Mouse (Mus musculus): ENCODE data around the gene Gucd1.
"Not testable (repeated sequence)": the region's sequence is repeated elsewhere in the genome, so short reads cannot be mapped to it uniquely, and the experiment has no call there.

The Gucd1 gene

GRCm38 (mm10) chr10:75517758-75518143 lies at the start of gene Gucd1:
Gene Gucd1, minus strand, starts transcription at chr10:75517972.
- peak; percentile 97 for DNase-seq

DNA sequence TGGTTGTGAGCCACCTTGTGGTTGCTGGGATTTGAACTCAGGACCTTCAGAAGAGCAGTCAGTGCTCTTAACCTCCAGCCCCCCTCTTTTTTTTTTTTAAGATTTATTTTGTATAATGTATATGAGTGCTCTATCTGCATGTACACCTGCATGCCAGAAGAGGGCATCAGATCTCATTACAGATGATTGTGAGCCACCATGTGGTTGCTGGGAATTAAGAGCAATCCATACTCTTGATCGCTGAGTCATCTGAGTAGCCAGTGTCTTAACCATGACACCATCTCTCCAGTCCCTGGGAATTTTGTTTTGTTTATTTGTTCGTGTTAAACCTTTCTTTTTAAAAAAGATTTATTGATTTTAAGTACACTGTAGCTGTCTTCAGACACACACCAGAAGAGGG lies 49.0 kb upstream of the Gucd1 start:
- not testable (repeated sequence) for DNase-seq

- no peak for DNase-seq
Measured at GRCm38 (mm10) chr10:75566321-75566720, 48.5 kb upstream of the Gucd1 start.

- peak; percentile 81 for DNase-seq
Measured at GRCm38 (mm10) chr10:75565906-75566305, 48.1 kb upstream of the Gucd1 start.

- no peak for DNase-seq
Measured at GRCm38 (mm10) chr10:75565436-75565835, 47.7 kb upstream of the Gucd1 start.

- peak; percentile 16 for DNase-seq
Measured at GRCm38 (mm10) chr10:75564687-75565265, 47.0 kb upstream of the Gucd1 start.

- DNase-seq = no peak
Measured at GRCm38 (mm10) chr10:75562596-75562995, 44.8 kb upstream of the Gucd1 start.

GRCm38 (mm10) chr10:75561071-75561654 lies 43.4 kb upstream of the Gucd1 start, which contains the start of gene Ggt1:
Gene Ggt1, plus strand, starts transcription at chr10:75561604.
- DNase-seq = no peak

DNA sequence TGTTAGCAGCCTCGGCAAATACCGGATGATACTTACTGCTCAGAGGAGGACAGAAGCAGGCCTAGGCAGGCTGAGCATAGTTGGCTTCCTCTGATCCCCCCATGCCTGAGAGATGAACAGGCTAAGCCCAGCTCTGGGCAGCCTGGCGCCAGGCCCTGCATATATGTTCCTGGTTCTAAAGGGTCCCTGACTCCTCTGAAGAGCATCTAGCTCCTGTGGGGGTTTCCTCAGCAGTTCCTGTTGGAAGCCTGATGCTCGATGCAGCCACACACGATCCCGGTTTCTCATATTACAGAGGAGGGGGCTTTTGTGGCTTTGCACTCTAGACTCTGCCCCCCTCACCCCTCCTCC lies 42.8 kb upstream of the Gucd1 start:
- no peak for DNase-seq

DNA sequence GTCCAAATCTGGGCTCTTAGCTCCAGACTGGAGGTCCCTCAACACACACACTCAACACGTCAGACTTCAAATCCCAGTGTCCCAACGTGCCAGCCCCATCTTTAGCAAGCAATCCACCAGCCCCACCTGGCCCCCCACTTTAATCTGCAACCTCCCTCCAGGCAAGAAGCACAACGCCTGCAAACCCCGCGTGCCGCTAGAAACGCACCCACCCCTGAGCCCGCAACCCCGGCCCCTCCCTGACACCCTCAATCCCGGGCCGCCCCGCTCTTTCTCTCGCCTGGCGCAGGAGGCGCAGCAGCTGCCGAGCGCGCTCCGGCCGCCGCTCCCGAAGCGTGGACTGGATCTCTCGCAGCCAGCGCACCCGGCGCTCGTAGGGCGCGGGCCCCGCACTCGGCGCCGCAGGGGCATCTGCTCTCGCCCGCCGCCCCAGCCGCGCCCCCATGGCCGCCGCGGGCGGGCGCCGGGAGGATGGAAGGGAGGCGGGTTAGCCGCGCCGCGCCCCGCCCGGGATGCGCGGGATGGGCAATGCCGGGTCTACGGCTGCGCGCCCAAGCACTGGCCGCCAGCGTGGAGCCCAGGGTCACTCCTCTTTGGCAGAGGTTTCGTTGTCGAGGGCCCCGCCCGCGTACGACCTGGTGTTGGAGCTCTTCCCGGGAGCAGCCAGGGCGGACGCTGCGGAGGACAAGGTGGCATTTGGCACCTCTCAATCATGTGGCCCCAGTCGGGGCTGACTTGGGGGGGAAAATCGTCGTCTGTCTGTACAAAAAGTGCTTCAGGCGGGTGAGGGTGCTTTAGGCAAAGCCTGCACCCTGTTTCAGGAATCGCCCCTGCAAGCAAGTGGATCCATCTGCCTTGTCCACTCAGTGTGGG lies 42.1 kb upstream of the Gucd1 start, which contains the start of gene Lrrc75b:
TSS of gene Lrrc75b (minus strand) at position 655 of the 873 bp plus-strand sequence.
- DNase-seq = peak; percentile 63

- DNase-seq = no peak
Measured at GRCm38 (mm10) chr10:75559041-75559675, 41.4 kb upstream of the Gucd1 start.

DNA sequence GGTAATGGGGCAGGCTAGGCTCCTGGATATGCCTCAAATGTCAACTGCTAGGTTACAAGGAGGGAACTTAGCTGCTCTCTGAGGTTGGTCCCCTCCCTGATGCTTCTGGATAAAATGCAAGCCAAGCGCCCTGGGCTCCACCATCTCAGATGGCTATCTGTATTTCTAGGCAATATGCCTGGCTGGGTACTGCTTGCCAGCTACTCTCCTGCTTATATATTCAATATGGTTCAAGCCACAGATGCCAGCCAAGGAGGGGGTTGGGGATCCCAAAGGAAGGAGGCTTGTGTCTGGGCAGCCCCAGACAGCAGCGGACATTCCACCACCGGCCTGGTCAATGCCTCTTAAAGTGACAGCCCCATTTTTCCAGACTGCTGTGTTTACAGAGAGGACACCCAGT lies 40.7 kb upstream of the Gucd1 start:
- no peak for DNase-seq

DNA sequence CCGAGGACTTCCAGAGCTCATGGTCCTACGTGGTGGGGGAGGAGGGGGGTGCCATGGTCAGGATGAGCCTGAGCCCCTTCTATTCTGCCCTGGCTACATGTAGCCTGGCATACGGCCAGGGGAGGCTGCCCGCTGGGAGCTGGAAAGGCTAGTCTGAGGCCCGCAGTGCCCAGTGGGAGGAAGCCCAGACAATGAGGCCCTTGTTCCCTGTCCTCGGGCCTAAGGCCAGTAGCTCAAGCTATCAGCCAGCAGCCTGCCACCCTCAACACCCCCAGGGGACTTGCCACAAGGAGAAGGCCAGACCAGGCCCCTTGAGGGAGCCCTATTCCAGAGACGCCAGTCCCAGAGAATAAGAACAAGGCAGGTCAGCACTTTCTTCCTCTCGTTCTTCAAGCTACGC lies 38.3 kb upstream of the Gucd1 start:
- DNase-seq = peak; percentile 46

DNA sequence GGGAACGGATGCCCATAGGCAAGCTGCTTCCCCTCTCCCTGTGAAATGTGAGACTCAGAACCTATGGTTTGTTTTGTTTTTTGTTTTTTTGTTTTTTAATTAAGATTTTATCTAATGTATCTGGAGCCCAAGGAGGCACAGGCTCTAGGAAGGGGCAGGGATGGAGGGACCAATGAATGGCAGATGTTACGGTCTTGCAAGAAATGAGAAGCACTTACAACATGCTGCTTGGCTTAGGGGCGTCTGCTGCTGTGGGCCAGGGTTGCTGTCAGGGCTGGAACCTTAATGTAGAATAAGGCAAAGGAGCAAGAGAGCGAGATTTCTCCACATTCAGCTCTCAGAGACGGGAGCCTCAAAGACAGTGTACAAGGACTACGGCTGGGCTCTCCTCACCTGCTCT lies 37.8 kb upstream of the Gucd1 start:
- DNase-seq = no peak

GRCm38 (mm10) chr10:75554090-75554489 lies 36.3 kb upstream of the Gucd1 start:
- DNase-seq = no peak

GRCm38 (mm10) chr10:75552701-75553450 lies 35.1 kb upstream of the Gucd1 start:
- no peak for DNase-seq

GRCm38 (mm10) chr10:75552106-75552505 lies 34.3 kb upstream of the Gucd1 start:
- DNase-seq = no peak

GRCm38 (mm10) chr10:75551175-75551574 lies 33.4 kb upstream of the Gucd1 start:
- DNase-seq = no peak

DNA sequence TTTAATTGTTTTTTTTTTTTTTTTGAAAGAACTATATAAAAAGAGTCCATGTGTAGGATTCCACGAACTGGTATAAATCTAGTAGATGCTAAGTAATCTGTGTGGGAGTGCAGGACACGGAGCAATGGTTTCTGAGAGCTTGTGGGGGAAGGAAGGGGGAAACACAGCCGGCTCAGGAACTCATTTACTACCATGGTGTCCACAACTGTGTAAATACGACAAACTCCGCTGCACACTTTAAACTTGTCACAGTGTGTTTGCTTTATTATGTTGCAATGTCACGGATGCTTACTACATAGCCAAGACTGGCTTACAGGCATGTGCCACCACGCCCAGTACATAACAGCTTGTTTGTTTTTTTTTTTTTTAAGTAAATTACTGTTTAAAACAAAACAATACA lies 32.1 kb upstream of the Gucd1 start:
- DNase-seq = no peak

DNA sequence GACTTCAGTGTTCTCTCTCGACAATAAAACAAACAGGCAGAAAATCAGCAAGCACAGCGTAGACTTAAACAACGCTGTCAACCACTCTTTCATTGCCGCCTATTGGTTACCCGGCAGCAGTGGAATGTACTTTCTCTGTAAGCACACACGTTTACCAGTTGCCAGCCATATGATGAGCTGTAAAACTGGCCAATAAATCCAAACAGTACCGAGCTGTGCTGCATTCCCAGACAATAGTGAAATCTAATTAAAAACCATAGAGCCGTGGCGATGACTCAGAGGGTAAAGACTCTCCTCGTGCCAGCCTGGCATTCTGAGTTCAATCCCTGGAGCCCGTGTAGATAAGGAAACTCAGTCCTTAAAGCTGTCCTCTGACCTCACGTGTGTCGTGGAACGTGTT lies 30.7 kb upstream of the Gucd1 start:
- DNase-seq = no peak

- DNase-seq = no peak
Measured at GRCm38 (mm10) chr10:75547901-75548300, 30.1 kb upstream of the Gucd1 start.

GRCm38 (mm10) chr10:75536123-75536522 lies 18.4 kb upstream of the Gucd1 start:
- DNase-seq = no peak

GRCm38 (mm10) chr10:75535423-75535822 lies 17.7 kb upstream of the Gucd1 start:
- DNase-seq = no peak

All from kidney, postnatal 10 days (tissue).